Mouse (Mus musculus): Measurements from ENCODE around the gene Atp8a2.
A peak's percentile ranks its signal among the peaks of the same experiment; 100 is the strongest.

Gene Atp8a2

DNA sequence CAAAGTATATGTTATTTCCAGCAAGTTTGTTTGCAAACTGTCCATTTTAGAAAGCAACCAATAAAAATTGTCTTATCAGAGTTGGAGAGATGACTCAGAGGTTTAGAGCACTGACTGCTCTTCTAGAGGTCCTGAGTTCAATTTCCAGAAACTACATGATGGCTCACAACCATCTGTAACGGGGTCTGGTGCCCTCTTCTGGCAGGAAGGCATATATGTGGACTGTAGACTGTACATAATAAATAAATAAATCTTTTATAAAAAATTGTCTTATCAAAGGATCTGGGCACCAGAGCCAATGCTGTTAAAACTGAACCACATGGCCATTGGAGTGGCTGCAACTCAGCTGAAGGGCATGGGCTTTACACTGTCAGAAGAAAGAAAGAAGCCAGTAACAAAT, 606.4 kb downstream of the Atp8a2 start:
- peak; percentile 26 for DNase-seq

Data from right cerebral cortex, postnatal 14 days (tissue).